Mouse (Mus musculus) ES-E14 (cell line): ENCODE measurements around the gene Tipin.

Experiments
- CHD2 ChIP-seq: IDR thresholded peaks from 2 replicates; pipeline ENCODE4 v1.6.1; 2014; ENCODE audit warnings: mild to moderate bottlenecking, low read depth, low read length, inconsistent platforms
- MAFK ChIP-seq: IDR thresholded peaks from 2 replicates; pipeline ENCODE4 v1.6.1; 2014; ENCODE audit warnings: mild to moderate bottlenecking, low read depth, low read length, inconsistent platforms; ENCODE audit not compliant: insufficient read depth
- ZC3H11A ChIP-seq: IDR thresholded peaks from 2 replicates; pipeline ENCODE4 v1.6.1; 2012; ENCODE audit warnings: low read depth, mild to moderate bottlenecking, inconsistent platforms, low read length, borderline replicate concordance

GRCm38 (mm10) chr9:64236056-64236455 is 45.3 kb upstream of the Tipin start:
- TF ChIP-seq CHD2 (no peak), ZC3H11A (no peak), MAFK (no peak)
